Mouse (Mus musculus): ENCODE results near the gene Glg1. TPM values are rescaled to one million over a fixed set of nuclear protein-coding genes. Genes with fewer than 3 reads are reported as not detected.
"Not testable (repeated sequence)": the region's sequence is repeated elsewhere in the genome, so short reads cannot be mapped to it uniquely, and the experiment has no call there.

Glg1 gene
- polyA plus RNA-seq, 1 experiment from 2014 or later, result 81.7 TPM

GRCm38 (mm10) chr8:111196181-111196580 is 62.8 kb downstream of the Glg1 start:
- no peaks in the 10 kb centered on the region for H3K4me1 ChIP-seq
- H3K27ac ChIP-seq, result no peak overlapping the region
- peaks cover 72% of the 10 kb centered on the region for H3K36me3 ChIP-seq
- H3K9me3 ChIP-seq, result no peaks in the 10 kb centered on the region
- H3K27me3 ChIP-seq, result no peaks in the 10 kb centered on the region
- H3K4me3 ChIP-seq, result no peak overlapping the region
- ATAC-seq (ENCODE audit: low FRiP score, low read depth), result no peak
- no peak overlapping the region for H3K4me2 ChIP-seq (replicated peaks)
- no peak overlapping the region for H3K9ac ChIP-seq

- Histone ChIP-seq H3K4me1 (no peaks in the 10 kb centered on the region), H3K27ac (no peak overlapping the region), H3K9ac (no peak overlapping the region), H3K4me2 (replicated peaks) (no peak overlapping the region), H3K27me3 (no peaks in the 10 kb centered on the region), H3K36me3 (peaks cover 64% of the 10 kb centered on the region), H3K4me3 (no peak overlapping the region), H3K9me3 (no peaks in the 10 kb centered on the region)
- WGBS, result 89% methylated on average over 6 of the region's 6 CpGs
- ATAC-seq (ENCODE audit: low FRiP score, low read depth), result no peak
Measured at GRCm38 (mm10) chr8:111188594-111189211, 70.3 kb downstream of the Glg1 start.

GRCm38 (mm10) chr8:111187470-111187869 is 71.5 kb downstream of the Glg1 start:
- H3K27me3 ChIP-seq, result no peaks in the 10 kb centered on the region
- WGBS, result 95% methylated on average over 7 of the region's 7 CpGs
- no peak overlapping the region for H3K4me3 ChIP-seq
- H3K27ac ChIP-seq, result no peak overlapping the region
- H3K9me3 ChIP-seq, result no peaks in the 10 kb centered on the region
- ATAC-seq (ENCODE audit: low FRiP score, low read depth), result no peak
- H3K4me2 ChIP-seq (replicated peaks), result no peak overlapping the region
- H3K36me3 ChIP-seq, result peaks cover 64% of the 10 kb centered on the region
- no peaks in the 10 kb centered on the region for H3K4me1 ChIP-seq
- H3K9ac ChIP-seq, result no peak overlapping the region

- no peak overlapping the region for H3K27ac ChIP-seq
- H3K9ac ChIP-seq, result no peak overlapping the region
- ATAC-seq (ENCODE audit: low FRiP score, low read depth), result no peak
- H3K4me3 ChIP-seq, result no peak overlapping the region
- H3K9me3 ChIP-seq, result no peaks in the 10 kb centered on the region
- no peak overlapping the region for H3K4me2 ChIP-seq (replicated peaks)
- no peaks in the 10 kb centered on the region for H3K4me1 ChIP-seq
- H3K27me3 ChIP-seq, result no peaks in the 10 kb centered on the region
- peaks cover 71% of the 10 kb centered on the region for H3K36me3 ChIP-seq
- 91% methylated on average over 4 of the region's 4 CpGs for WGBS
Measured at GRCm38 (mm10) chr8:111185472-111185947, 73.5 kb downstream of the Glg1 start.

- Histone ChIP-seq H3K9ac (no peak overlapping the region), H3K4me3 (no peak overlapping the region), H3K4me1 (no peaks in the 10 kb centered on the region), H3K9me3 (no peaks in the 10 kb centered on the region), H3K27me3 (no peaks in the 10 kb centered on the region), H3K27ac (no peak overlapping the region), H3K4me2 (replicated peaks) (no peak overlapping the region), H3K36me3 (peaks cover 93% of the 10 kb centered on the region)
- 76% methylated on average over 5 of the region's 5 CpGs for WGBS
- ATAC-seq (ENCODE audit: low FRiP score, low read depth), result no peak
Measured at GRCm38 (mm10) chr8:111171661-111172060, 87.4 kb downstream of the Glg1 start.

GRCm38 (mm10) chr8:111157617-111158016 is 101.4 kb downstream of the Glg1 start:
- H3K27ac ChIP-seq, result no peak overlapping the region
- H3K36me3 ChIP-seq, result peaks cover 98% of the 10 kb centered on the region
- no peaks in the 10 kb centered on the region for H3K27me3 ChIP-seq
- H3K4me1 ChIP-seq, result no peaks in the 10 kb centered on the region
- no peaks in the 10 kb centered on the region for H3K9me3 ChIP-seq
- ATAC-seq (ENCODE audit: low FRiP score, low read depth), result no peak
- no peak overlapping the region for H3K4me3 ChIP-seq
- H3K4me2 ChIP-seq (replicated peaks), result no peak overlapping the region
- WGBS, result 45% methylated on average over 14 of the region's 14 CpGs
- no peak overlapping the region for H3K9ac ChIP-seq

- 87% methylated on average over 8 of the region's 8 CpGs for WGBS
- Histone ChIP-seq H3K9me3 (no peaks in the 10 kb centered on the region), H3K4me3 (no peak overlapping the region), H3K4me2 (replicated peaks) (no peak overlapping the region), H3K4me1 (no peaks in the 10 kb centered on the region), H3K27me3 (no peaks in the 10 kb centered on the region), H3K27ac (no peak overlapping the region), H3K36me3 (peaks cover 89% of the 10 kb centered on the region), H3K9ac (no peak overlapping the region)
- ATAC-seq (ENCODE audit: low FRiP score, low read depth), result no peak
Measured at GRCm38 (mm10) chr8:111155721-111156436, 103.1 kb downstream of the Glg1 start.

GRCm38 (mm10) chr8:111145460-111146012 is 113.5 kb downstream of the Glg1 start:
- Histone ChIP-seq H3K9ac (peak overlapping the region; percentile 82), H3K4me1 (peaks cover 14% of the 10 kb centered on the region; the same call in 1 of the 2 replicates), H3K4me3 (peak overlapping the region; percentile 67), H3K4me2 (replicated peaks) (peak overlapping the region; percentile 81)
- not testable (repeated sequence) for H3K9me3 ChIP-seq, H3K27ac ChIP-seq, H3K27me3 ChIP-seq, H3K36me3 ChIP-seq
- WGBS, result under 1% methylated on average over 61 of the region's 74 CpGs
- peak; percentile 93 for ATAC-seq (ENCODE audit: low FRiP score, low read depth)

- not testable (repeated sequence) for H3K27me3 ChIP-seq, H3K9me3 ChIP-seq, H3K27ac ChIP-seq, H3K36me3 ChIP-seq
- Histone ChIP-seq H3K4me3 (peak overlapping the region; percentile 67), H3K9ac (peak overlapping the region; percentile 73), H3K4me2 (replicated peaks) (peak overlapping the region; percentile 81), H3K4me1 (peaks cover 14% of the 10 kb centered on the region; the same call in 1 of the 2 replicates)
- WGBS, result under 1% methylated on average over 52 of the region's 63 CpGs
- peak; percentile 45; the same call in 1 of the 2 replicates for ATAC-seq (ENCODE audit: low FRiP score, low read depth)
Measured at GRCm38 (mm10) chr8:111144901-111145459, 114.0 kb downstream of the Glg1 start.

GRCm38 (mm10) chr8:111142521-111142920 is 116.5 kb downstream of the Glg1 start:
- no peak overlapping the region for H3K27ac ChIP-seq
- no peak overlapping the region for H3K4me2 ChIP-seq (replicated peaks)
- no peaks in the 10 kb centered on the region for H3K9me3 ChIP-seq
- H3K27me3 ChIP-seq, result no peaks in the 10 kb centered on the region
- H3K4me1 ChIP-seq, result peaks cover 14% of the 10 kb centered on the region; the same call in 1 of the 2 replicates
- peaks cover 21% of the 10 kb centered on the region for H3K36me3 ChIP-seq
- H3K4me3 ChIP-seq, result no peak overlapping the region
- H3K9ac ChIP-seq, result no peak overlapping the region
- no peak for ATAC-seq (ENCODE audit: low FRiP score, low read depth)

- no peak for ATAC-seq (ENCODE audit: low FRiP score, low read depth)
Measured at GRCm38 (mm10) chr8:111130756-111131155, 128.3 kb downstream of the Glg1 start.

GRCm38 (mm10) chr8:111119481-111119880 is 139.5 kb downstream of the Glg1 start:
- no peak overlapping the region for H3K9ac ChIP-seq
- no peak overlapping the region for H3K27ac ChIP-seq
- no peak for ATAC-seq (ENCODE audit: low FRiP score, low read depth)
- H3K36me3 ChIP-seq, result peaks cover 93% of the 10 kb centered on the region
- H3K4me1 ChIP-seq, result no peaks in the 10 kb centered on the region
- no peak overlapping the region for H3K4me3 ChIP-seq
- H3K9me3 ChIP-seq, result no peaks in the 10 kb centered on the region
- H3K27me3 ChIP-seq, result no peaks in the 10 kb centered on the region
- H3K4me2 ChIP-seq (replicated peaks), result no peak overlapping the region
- 93% methylated on average over 3 of the region's 3 CpGs for WGBS

More at GRCm38 (mm10) chr8:111130756-111131155, 128.3 kb downstream of the Glg1 start:
- H3K4me2 ChIP-seq (replicated peaks), result no peak overlapping the region
- H3K4me3 ChIP-seq, result no peak overlapping the region
- no peak overlapping the region for H3K9ac ChIP-seq
- H3K9me3 ChIP-seq, result no peaks in the 10 kb centered on the region
- H3K27me3 ChIP-seq, result no peaks in the 10 kb centered on the region
- whole genome bisulfite sequencing, result 86% methylated on average over 2 of the region's 2 CpGs
- no peak overlapping the region for H3K27ac ChIP-seq
- H3K36me3 ChIP-seq, result peaks cover 68% of the 10 kb centered on the region
- H3K4me1 ChIP-seq, result no peaks in the 10 kb centered on the region

Measured in limb, embryonic 13.5 days (tissue).